Mouse (Mus musculus) small intestine, adult 2 months (tissue): ENCODE results near the gene Cd300ld3.

Source experiments
- CTCF ChIP-seq: fragments of 200-500 bp; IDR thresholded peaks from 2 replicates; pipeline ENCODE4 v1.5.1; 2012; ENCODE audit warnings: low read depth, mild to moderate bottlenecking, control low read depth, inconsistent platforms, low read length, moderate library complexity, mixed read lengths; ENCODE audit not compliant: insufficient replicate concordance, insufficient read length; ENCODE audit errors: extremely low read depth
- POLR2A ChIP-seq: fragments of 200-500 bp; IDR thresholded peaks from 2 replicates; pipeline ENCODE4 v1.6.1; 2012; ENCODE audit warnings: low read depth, mild to moderate bottlenecking, control low read depth, inconsistent platforms, low read length, moderate library complexity

DNA sequence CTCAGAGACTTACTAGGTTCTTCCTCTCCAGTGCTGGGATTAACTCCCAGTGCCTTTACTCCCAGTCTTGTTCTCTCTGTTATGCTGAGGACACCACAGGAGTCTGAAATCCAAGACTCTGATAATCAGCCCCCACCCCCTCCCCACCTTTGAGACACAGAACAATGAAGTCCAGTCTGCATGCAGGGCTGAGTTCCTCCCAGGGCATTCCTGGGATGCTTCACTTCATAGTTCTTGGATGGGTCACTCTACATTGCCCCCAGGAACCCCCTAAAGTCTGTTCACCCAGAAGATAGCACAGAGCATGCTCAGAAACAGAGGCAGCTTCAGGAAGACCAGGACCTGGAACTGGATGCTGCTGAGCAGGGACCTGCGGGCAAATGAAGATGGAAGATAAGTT is 4.8 kb upstream of the Cd300ld3 start:
- no peak for TF ChIP-seq CTCF
- no peak for TF ChIP-seq POLR2A
